Mouse (Mus musculus) T-cell, adult 2 months (primary cell): Measurements from ENCODE around the gene Tc2n.
"Not testable (repeated sequence)": the region's sequence is repeated elsewhere in the genome, so short reads cannot be mapped to it uniquely, and the experiment has no call there.

Experiments used
- DNase-seq: peaks from one replicate; pipeline ENCODE4 v3.0.0; 2022; ENCODE audit warnings: low spot score

Gene Tc2n

DNA sequence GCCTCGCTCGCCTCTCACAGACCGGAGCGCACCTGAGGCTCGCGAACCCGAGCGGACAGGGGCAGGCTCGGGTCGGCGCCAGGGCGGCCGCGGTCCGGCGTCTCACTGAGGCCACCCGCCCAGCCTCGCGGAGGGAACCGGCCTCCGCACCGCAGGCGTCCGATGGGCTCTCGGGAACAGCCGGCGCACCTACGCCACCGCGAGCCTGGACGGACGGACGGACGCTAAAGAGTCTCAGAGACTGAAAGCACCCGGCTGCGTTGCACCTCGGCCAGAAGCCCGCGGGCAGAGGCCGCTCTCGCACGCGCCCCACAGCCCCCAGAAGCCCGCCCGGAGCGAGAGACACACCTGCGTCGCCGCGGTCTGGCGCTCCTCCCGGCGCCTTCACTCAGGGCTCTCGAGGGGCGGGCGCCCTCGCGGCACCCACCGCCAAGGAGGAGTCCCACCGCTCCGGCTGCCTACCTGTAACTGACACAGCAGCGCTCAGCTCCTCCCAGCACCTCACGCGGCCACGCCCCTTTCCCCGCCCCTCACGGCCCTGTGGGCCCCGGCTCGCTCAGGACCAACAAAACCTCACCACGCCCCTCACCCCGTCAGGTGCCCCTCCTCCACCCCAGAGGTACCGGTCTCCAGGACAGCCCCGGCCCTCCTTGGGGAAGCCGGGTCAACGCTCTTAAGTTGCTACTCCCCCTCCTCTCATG is at the start of gene Tc2n:
Tc2n (minus strand) TSS at position 470 of the 701 bp plus-strand sequence.
- peak; percentile 45 for DNase-seq

GRCm38 (mm10) chr12:101767306-101768053 is 49.2 kb upstream of the Tc2n start:
- no peak for DNase-seq

DNA sequence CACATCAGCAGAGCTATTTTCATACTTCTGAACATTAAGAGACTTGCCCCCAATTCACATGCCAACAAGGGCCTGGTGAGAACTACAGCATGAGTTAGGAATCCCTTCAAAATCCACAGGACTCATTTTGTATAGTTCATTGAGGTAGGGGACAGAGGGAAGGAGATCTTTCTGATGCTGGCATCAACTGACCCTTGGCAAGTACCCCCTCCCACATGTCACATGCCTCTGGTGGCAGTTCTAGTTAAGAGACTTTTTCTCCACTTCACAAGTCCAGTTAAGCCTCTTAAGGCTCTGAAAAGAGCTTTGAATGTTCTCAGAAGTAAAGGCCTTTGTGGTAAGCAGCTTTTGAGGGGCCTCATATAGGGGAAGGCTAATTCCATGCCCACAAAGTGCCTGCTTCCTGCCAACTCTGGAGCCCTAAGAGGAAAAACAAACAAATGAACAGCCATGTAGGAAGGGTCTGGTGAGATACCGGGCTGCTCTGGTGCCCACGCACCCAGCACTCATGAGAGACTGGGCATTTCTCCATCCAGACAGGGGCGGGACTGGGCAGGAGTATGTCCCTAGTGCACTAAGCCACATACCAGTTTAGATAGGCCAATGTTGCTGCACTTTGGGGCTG is 48.0 kb upstream of the Tc2n start:
- DNase-seq, result no peak

- DNase-seq, result no peak
These were observed 46.5 kb upstream of the Tc2n start for GRCm38 (mm10) chr12:101764870-101765269.

DNA sequence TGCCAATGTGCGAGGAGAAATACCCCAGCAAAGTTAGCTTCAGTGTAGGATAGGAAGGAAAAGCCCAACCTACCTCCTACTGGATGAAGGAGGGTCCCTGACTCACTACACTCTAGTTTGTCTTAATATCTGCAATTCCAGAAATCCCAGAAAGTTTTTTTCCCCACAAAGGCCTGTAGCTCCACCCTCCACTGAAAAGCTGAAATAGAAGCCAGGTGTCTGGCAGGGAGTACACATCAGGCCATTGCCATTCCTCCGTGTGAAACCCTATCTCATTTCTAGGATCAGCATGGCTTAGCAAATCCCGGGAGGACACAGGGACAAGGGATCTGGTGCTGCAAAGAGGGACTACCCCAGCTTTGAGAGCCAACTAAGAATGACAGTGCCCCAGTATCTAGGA is 44.7 kb upstream of the Tc2n start:
- no peak for DNase-seq

GRCm38 (mm10) chr12:101762054-101762453 is 43.7 kb upstream of the Tc2n start:
- no peak for DNase-seq

GRCm38 (mm10) chr12:101759440-101760045 is 41.2 kb upstream of the Tc2n start:
- no peak for DNase-seq

DNA sequence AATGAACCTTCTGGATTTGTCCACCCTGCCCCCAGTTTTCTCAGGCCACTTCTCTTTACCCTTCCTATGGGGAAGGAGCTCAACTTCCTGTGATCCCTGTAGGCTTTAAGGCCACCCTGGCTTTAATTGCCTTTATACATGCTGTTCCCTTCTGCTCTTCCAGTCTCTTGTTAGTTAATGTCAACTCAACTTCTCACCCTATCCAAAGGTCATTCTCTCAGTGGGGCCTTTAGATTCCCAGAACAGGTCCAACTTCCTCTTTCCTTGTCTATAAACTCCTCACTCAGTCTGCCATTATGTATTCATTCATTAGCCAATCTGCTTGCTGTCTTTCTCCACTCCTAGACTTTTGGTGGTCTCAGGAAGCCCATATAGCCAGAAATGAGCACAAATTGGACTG is 40.4 kb upstream of the Tc2n start:
- DNase-seq, result no peak

DNA sequence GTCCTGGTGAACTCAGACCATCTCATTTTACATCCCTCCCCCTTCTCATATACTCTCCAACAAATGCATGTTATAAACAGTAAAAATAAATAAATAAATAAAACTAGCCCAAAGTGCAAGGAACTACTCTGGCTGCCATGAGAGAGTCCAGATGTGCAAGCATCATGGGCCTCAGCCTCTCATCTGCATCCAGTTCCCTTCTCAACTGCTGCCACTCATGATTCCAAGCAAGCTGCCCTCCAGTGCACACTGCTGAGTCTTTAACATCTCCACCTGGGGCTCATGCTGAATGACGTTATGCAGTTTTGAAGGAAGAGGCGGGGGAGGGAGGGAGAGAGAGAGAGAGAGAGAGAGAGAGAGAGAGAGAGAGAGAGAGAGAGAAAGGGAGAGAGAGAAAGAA is 24.1 kb upstream of the Tc2n start:
- no peak for DNase-seq

GRCm38 (mm10) chr12:101740486-101740885 is 22.2 kb upstream of the Tc2n start:
- DNase-seq, result no peak

DNA sequence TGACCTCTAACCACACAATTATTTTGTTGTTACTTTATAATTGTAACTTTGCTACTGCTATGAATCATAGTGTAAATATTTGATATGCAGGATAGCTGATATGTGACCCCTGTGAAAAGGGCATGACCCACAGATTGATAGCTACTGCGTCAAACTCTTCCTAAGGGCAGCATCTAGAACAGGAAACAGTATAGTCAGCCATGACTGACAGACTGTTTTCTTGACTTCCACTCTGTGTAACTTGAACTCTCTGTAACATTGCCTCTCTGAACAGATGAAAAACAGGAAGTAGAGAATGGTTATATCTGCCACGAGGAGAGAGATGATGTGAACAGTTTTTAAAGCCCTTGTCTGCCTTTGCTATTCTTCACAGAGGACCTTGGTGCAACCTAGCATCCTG is 21.7 kb upstream of the Tc2n start:
- DNase-seq, result no peak

DNA sequence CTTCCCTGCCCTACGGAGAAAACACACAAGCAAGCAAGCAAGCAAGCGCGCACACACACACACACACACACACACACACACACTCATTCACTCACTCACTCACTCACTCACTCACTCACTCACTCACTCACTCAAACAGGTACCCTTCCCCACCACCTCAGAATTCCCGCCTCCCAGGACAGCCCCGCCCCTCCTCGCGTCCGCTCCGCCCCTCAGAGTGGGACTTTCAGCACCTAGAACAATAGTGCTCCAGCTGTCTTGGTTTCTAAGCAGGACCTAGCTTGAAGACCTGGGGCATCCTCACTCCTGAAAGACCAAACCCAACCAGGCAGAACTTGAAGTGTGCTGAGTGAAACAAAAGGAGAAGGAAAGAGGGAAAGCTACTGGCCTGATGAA is 430 bp upstream of the Tc2n start:
- no peak for DNase-seq

DNA sequence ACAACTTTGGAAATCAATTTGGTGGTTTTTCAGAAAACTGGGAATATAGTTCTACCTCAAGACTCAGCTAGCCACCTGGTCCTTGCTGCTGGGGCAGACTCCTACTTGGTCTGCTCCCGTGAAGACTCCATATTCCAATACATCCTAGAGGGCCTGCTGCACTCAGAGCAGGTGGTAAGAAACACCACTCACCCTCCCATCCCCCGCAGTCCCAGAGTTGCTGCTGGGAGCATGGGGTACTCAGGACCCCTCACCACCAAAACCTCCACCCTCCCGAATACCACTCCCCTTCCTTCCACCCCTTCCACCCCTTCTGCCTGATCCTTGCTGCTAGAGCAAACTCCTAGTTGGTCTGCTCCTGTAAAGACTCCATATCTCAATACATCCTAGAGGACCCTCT is 19.1 kb downstream of the Tc2n start:
- no peak for DNase-seq

- DNase-seq, result no peak
These were observed 21.8 kb downstream of the Tc2n start for GRCm38 (mm10) chr12:101696521-101696920.

- no peak for DNase-seq
These were observed 37.8 kb downstream of the Tc2n start for GRCm38 (mm10) chr12:101680538-101680937.

DNA sequence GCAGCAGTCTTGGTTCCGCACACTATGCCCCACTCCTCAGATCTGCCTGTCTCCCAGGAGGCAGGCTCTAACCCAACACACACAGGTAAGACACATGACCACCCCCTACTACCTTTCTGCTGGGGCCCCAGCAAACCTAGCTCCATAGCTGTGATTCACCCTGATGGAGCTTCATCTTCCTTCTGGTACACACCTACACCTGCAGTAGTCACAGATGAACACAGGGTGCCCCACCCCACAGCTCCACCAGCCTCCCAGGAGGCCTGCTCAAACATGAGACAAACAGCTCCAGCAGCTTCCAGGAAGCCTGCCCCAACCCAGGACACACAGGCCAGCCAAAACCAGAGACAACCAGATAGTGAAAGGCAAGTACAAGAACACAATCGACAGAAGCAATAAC is 50.8 kb downstream of the Tc2n start:
- DNase-seq, result no peak

DNA sequence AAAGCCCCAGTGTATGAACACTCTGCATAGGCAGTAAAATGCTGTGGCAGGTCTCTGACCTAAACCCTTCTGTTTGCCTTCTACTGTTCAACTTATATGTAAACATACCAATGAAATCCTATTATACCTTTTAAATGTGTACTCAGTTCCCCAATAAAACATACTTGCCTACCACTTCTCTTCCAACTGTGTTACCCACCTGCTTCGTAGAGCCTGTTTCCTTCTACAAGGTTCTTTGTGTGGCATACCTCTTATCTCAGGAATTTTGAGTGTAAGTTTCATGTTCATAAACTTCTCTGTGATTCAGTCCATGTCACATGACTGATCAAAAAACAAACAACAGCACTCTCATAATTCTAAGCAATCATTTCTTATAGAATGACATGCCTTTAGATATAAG is 85.2 kb downstream of the Tc2n start:
- DNase-seq, result no peak

- not testable (repeated sequence) for DNase-seq
These were observed 111.7 kb downstream of the Tc2n start for GRCm38 (mm10) chr12:101606622-101607021.
